In the genomic region with DNA sequence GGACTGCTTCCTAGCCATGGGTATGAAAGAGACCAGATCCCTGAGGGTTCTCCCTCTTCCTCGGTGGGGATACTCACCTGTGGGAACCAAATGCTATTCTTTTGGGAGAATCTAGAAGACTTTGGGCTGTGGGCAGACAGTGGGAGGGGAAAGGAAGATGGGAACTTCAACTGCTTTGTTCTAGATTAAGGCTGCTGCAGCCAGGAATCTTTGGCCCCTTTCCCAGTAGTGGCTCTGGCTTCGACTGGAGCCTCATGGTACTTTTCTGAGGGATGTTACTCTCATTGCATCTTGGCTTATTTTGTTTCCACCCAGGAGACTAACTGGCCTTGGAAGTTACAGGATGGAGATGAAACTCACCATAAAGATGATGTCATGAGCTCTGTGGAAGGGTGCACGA, we compare ENCODE assay signal across 9 mouse cellular contexts.
DNase-seq lines count a peak whose midpoint lies in the region; ATAC-seq and TF ChIP-seq lines count a peak whose summit lies in the region.
"Had no signal": no experiment of that assay in that cellular context is flagged by ENCODE, and none has a peak within 500 bp of the region (broad histone marks: within the 10 kb centered on the region; RNA-seq: fewer than 3 reads in every experiment).

No protein-coding gene starts in this region.

- H3K27ac ChIP-seq in hindbrain, postnatal 0 days: peak overlapping the region; percentile 33; the same call in 1 of the 2 replicates
- H3K27ac ChIP-seq in hindbrain, embryonic 16.5 days (ENCODE audit: low read depth, low read length): no peak overlapping the region
- peak overlapping the region; percentile 52 for H3K27ac ChIP-seq in layer of hippocampus, adult 2 months

- no peak overlapping the region for H3K4me2 ChIP-seq in hindbrain, postnatal 0 days (ENCODE audit: low read depth, low read length)
- H3K4me2 ChIP-seq in hindbrain, embryonic 16.5 days (ENCODE audit: low read length): no peak overlapping the region
- H3K4me2 ChIP-seq: midbrain, embryonic 11.5 days had no signal

- H3K27me3 ChIP-seq in hindbrain, postnatal 0 days (ENCODE audit: insufficient read depth, low read length): no peaks in the 10 kb centered on the region
- no peaks in the 10 kb centered on the region for H3K27me3 ChIP-seq in hindbrain, embryonic 16.5 days (replicated peaks; ENCODE audit: control insufficient read depth, insufficient read depth, low read length)

- no peaks in the 10 kb centered on the region; the same call in 1 of the 2 replicates for H3K4me1 ChIP-seq in hindbrain, postnatal 0 days (ENCODE audit: insufficient read depth, low read length)
- peaks cover 4% of the 10 kb centered on the region; the same call in 1 of the 2 replicates for H3K4me1 ChIP-seq in hindbrain, embryonic 16.5 days (ENCODE audit: control insufficient read depth, insufficient read depth, low read depth, low read length)

- no peak overlapping the region for H3K4me3 ChIP-seq in hindbrain, postnatal 0 days (ENCODE audit: low read length)
- no peak overlapping the region for H3K4me3 ChIP-seq in hindbrain, embryonic 16.5 days (ENCODE audit: low read length)
- H3K4me3 ChIP-seq in layer of hippocampus, adult 2 months: no peak overlapping the region

- H3K9ac ChIP-seq in hindbrain, postnatal 0 days (replicated peaks; ENCODE audit: low read length): no peak overlapping the region
- no peak overlapping the region for H3K9ac ChIP-seq in hindbrain, embryonic 16.5 days (ENCODE audit: low read depth, low read length)

- no peak for ATAC-seq in hindbrain, postnatal 0 days
- ATAC-seq in hindbrain, embryonic 16.5 days: no peak
- no peak for ATAC-seq in monocyte, adult 5-6 weeks (replicated peaks; ENCODE audit: insufficient number of reproducible peaks, low FRiP score, low TSS enrichment, poor library complexity, severe bottlenecking)

- peak; percentile 44 for DNase-seq in hindbrain, postnatal 0 days (ENCODE audit: low spot score)
- DNase-seq in adipocyte (ENCODE audit: low spot score): peak; percentile 62
- peak; percentile 73 for DNase-seq in cerebellum, adult 8-10 months
- DNase-seq in layer of hippocampus, adult 2 months (ENCODE audit: low spot score in 2 of 2): no peak
- DNase-seq in urinary bladder, postnatal 4 days (ENCODE audit: low spot score in 2 of 2): no peak
- no peak for DNase-seq in adrenal gland, adult (ENCODE audit: inconsistent age in 2 of 2, low spot score in 1 of 2)

- 74% methylated on average over 3 of the region's 3 CpGs for WGBS in hindbrain, postnatal 0 days
- 75% methylated on average over 3 of the region's 3 CpGs for WGBS in hindbrain, embryonic 16.5 days

- peaks cover 5% of the 10 kb centered on the region; the same call in 1 of the 2 replicates for H3K36me3 ChIP-seq in hindbrain, postnatal 0 days (ENCODE audit: insufficient read depth, low read length)
- peaks cover 6% of the 10 kb centered on the region; the same call in 1 of the 2 replicates for H3K36me3 ChIP-seq in hindbrain, embryonic 16.5 days (ENCODE audit: control insufficient read depth, insufficient read depth, low read length)

- H3K9me3 ChIP-seq in hindbrain, postnatal 0 days (ENCODE audit: low read length): no peaks in the 10 kb centered on the region
- H3K9me3 ChIP-seq in hindbrain, embryonic 16.5 days (ENCODE audit: control insufficient read depth, low read length): no peaks in the 10 kb centered on the region

- no peak for TF ChIP-seq CTCF in hindbrain, postnatal 0 days (IDR thresholded peaks at IDR 0.05; ENCODE audit: low read depth)
- no peak for TF ChIP-seq CTCF in layer of hippocampus, adult 2 months (conservative IDR thresholded peaks at IDR 0.05)

Comparison
In these comparisons a context has a peak if more than half of its experiments do, and no peak if none do; other contexts are left out.
1. DNase-seq: peak in hindbrain, postnatal 0 days (single experiment), adipocyte (single experiment) and cerebellum, adult 8-10 months (single experiment); none in layer of hippocampus, adult 2 months (0 of 2), urinary bladder, postnatal 4 days (0 of 2) and adrenal gland, adult (0 of 2).